Mouse (Mus musculus) erythroblast, embryonic 14.5 days (primary cell): Measurements from ENCODE around the gene Sf3b3.

Experiments used
- GATA1 ChIP-seq: IDR thresholded peaks from 2 replicates; pipeline ENCODE4 v1.6.1; 2012; ENCODE audit warnings: low read length, inconsistent platforms, mixed read lengths
- TAL1 ChIP-seq: IDR thresholded peaks from 3 replicates; pipeline ENCODE4 v1.6.1; 2012; ENCODE audit warnings: low read length, inconsistent platforms, mixed read lengths

DNA sequence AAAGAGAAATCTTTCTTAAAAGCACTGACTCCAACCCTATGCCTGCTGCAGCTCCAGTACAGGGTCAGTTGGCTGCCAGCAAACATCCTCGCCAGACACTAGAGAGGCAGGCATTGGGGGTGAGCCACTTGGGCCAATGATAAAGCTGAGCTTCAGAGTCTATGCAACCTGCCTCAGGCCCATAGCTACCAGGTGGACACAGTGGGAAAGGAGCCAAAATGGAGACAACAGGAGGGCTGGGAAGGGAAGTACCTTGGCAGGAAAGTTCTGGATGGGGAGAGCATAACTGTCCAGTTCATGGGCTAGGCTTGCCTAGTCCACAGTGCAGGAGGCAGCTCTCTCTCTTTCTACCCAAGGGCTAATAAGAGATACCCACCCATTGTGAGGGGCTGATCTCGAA, 46.3 kb upstream of the Sf3b3 start:
- TF ChIP-seq GATA1 (no peak), TAL1 (no peak)
